Mouse (Mus musculus) spleen, adult 2 months (tissue): Measurements from ENCODE around the gene Tenm4.

Source experiments
- CTCF ChIP-seq: fragments of 200-500 bp; IDR thresholded peaks from 2 replicates; pipeline ENCODE4 v1.5.1; 2011; ENCODE audit warnings: mild to moderate bottlenecking, inconsistent platforms; ENCODE audit not compliant: insufficient read depth, insufficient read length, insufficient replicate concordance; ENCODE audit errors: extremely low read depth
- POLR2A ChIP-seq: fragments of 200-500 bp; IDR thresholded peaks from 2 replicates; pipeline ENCODE4 v1.6.1; 2011; ENCODE audit warnings: low read depth, low read length, inconsistent platforms

DNA sequence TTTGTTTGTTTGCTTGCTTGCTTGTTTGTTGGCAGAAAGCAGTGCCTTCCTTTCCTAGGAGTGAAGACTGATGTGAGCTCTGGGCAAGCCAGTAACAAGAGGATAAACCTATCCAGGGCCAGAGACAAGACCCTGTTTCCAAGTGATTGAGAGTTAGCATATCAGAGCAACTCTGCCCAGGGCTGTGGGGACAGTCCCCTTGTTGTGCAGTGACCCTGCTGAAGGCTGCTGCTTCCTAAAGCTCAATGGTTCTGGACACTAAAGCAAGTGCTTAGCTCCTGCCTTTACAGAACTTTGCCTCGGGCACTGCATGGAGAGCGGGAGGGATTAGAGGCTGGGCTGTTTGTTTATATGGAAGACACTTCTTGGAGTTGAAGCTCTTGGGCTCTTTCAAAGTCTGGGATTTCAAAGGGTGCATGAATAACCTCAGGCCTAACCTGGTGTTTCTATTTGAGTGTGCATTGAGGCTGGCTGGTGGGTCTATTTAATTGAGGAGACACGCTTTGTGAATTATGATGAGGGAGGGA lies 185.3 kb downstream of the Tenm4 start:
- TF ChIP-seq CTCF = no peak
- no peak for TF ChIP-seq POLR2A
